Mouse (Mus musculus) gastrocnemius, postnatal 10 days (tissue): ENCODE data around the gene Polr1b. TPM values are rescaled to one million over a fixed set of nuclear protein-coding genes. Genes with fewer than 3 reads are reported as not detected.

Source experiments
- DNase-seq: peaks from one replicate; pipeline ENCODE4 v3.0.0; 2021; ENCODE audit warnings: mixed read lengths
- long read RNA-seq, 2 experiments: library from polyadenylated mRNA; stranded (forward); transcript quantifications; one replicate each; pipeline ENCODE4 v2.0.0; 2021
- total RNA-seq, 2 experiments: library from RNA; stranded (reverse); gene quantifications; 2 replicates each; pipeline ENCODE4 v1.2.3; 2021

Gene Polr1b
- total RNA-seq: 10 to 100 TPM; 10.4 to 15.1 TPM
- long read RNA-seq, experiment 1, transcript Polr1b-202 (15 exons, 3,998 nt): major isoform, 15 of 22 reads
- long read RNA-seq, experiment 1, partial matches to known transcripts: 2 of 22 reads
- long read RNA-seq, experiment 1, other reads (novel, unspliced or antisense): 5 of 22 reads
- long read RNA-seq, experiment 2, transcript Polr1b-202 (15 exons, 3,998 nt): major isoform, 13 of 19 reads
- long read RNA-seq, experiment 2, partial matches to known transcripts: 1 of 19 reads
- long read RNA-seq, experiment 2, other reads (novel, unspliced or antisense): 5 of 19 reads

DNA sequence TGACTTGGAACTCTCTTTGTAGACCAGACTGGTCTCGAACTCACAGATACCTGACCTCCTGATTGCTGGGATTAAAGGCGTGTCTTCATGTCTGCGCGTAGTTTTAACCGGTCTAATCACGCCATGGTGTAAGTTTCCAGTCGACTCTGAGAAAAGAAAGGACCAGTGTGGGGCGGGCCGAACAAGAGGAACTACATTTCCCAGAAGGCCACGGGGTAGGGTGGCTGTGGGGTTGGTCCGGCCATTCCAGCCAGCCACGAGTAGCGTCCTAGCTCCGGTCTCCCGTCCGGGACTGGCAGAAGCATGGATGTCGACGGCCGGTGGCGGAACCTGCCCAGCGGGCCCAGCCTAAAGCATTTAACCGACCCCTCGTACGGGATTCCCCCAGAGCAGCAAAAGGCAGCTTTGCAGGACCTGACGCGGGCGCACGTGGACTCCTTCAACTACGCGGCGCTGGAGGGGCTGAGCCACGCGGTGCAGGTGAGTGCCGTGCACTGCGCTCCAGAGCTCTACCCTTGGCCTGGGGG is at the start of gene Polr1b:
Polr1b (plus strand) TSS at position 212 of the 527 bp plus-strand sequence.
- peak; percentile 82 for DNase-seq

DNA sequence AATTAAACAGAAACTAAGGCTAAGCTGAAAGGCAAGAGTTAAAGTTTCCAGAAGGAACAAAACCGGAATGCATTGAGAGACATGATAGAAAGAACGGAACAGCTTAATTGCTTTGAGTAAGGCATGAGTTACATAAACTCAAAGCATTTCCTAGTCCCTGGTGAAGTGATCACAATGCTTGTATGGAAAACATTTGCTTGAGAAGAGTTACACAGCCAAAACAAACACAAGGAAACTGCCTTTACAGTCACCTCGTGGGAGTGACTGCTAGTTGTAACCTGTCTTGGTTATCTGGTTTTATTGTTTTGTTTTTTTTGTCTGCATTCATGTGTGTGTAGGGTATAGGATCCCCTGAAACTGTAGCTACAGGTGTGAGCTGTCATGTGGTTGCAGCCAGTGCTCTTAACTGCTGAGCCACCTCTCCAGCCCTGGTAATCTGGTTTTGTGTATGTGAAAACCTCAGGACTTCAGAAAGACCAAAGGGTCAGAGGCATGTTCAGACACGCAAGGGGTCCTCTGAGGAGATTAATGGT is 48.3 kb upstream of the Polr1b start:
- no peak for DNase-seq

DNA sequence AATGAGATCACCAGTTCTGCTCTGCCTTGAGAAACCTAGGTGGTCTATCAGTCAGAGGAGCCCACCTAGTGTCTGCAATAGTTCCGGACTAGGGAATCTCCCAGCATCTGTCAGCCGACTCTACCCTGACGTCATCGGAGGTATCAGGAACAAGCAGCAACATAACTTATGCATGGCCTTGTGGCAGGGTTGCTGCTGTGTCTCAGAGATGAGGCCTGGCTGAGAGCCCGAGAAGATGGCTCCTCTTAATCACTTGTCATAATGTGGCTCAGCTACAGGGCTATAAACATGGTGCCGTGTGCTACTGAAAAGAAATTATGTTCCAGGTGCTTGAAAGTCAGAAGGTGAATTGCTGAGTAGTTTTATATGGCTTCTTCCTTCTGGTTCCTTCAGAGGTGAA is 45.1 kb upstream of the Polr1b start:
- DNase-seq: no peak

DNA sequence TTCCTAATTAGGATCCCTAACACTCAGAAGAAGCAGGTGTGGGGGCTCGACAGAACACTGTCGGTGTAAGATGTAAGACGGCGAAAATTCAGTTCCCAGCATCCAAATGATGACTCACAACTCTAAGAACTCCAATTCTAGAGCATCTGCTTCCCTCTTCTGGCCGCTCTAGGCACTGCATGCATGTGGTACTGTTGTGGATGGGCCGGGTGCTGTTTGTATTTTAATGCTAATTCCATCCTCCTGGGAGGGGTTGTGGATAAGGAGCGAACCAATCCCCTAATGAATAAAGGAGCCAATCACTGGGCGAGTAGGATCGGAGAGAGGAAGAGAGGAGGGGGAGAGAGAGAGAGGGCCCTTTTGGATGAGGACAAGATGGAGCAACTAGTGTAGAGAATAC is 44.2 kb upstream of the Polr1b start:
- DNase-seq: peak; percentile 24

DNA sequence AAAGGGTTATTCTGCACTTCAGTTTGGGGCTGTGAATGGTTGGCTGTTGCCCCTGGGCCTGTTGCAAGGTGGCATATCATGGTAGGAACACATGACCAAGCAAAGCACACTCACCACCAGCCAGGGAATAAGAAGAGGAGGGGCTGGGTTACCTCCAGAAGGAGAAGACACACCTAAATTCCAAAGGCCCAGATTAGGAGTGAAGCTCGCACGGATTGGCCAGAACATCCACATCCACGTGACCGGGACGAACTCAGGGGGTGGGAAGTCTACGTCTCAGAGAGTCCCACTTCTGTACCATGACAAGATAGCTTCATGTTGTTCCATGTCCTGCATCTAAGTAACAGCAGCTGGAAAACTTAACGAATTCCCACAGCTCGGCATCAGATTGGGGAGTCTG is 43.5 kb upstream of the Polr1b start:
- DNase-seq: no peak

DNA sequence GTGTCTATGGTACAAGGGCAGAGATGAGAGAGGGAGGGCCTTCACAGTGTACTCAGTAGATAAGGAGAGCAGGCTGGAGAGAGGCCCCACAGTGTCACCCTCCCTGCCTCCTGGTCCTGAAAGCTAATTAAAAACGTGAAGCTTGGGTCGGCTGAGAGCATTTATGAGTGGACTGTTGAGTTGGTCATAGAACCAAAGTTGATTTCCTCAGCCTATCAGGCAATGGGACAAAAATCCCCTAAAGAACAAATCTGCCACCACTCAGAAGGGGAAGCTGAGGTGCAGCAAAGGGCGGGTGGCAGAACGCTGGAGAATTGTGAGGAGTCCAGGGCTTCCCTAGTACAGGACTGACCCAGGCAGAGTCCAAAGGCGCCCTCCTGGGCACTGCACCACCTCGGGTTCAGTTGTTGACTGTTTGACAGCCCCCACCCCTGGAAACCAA is 42.9 kb upstream of the Polr1b start:
- no peak for DNase-seq

DNA sequence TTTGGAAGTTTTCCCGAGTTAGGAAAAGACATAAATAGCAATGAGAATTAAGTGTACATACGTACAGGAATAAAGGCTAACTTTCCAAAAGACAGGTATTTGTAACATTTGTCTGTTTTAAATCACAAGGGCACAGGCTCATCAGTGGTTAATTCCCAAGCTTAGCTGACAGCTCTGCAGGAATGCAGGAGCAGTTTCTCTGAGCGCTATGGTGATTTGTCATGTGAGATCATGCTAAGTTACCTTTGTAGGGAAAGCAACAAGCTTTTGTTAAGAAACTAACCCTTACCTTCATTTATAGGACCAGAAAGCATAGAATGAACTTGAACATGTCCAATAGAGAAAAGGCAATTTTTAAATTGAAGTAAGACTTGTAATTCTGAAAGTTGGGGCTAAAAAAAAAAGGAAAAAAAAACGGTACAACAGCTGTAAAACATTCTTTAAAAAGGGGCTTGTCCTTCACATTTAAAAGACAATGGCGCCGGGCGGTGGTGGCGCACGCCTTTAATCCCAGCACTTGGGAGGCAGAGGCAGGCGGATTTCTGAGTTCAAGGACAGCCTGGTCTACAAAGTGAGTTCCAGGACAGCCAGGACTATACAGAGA is 39.2 kb upstream of the Polr1b start:
- DNase-seq: no peak

DNA sequence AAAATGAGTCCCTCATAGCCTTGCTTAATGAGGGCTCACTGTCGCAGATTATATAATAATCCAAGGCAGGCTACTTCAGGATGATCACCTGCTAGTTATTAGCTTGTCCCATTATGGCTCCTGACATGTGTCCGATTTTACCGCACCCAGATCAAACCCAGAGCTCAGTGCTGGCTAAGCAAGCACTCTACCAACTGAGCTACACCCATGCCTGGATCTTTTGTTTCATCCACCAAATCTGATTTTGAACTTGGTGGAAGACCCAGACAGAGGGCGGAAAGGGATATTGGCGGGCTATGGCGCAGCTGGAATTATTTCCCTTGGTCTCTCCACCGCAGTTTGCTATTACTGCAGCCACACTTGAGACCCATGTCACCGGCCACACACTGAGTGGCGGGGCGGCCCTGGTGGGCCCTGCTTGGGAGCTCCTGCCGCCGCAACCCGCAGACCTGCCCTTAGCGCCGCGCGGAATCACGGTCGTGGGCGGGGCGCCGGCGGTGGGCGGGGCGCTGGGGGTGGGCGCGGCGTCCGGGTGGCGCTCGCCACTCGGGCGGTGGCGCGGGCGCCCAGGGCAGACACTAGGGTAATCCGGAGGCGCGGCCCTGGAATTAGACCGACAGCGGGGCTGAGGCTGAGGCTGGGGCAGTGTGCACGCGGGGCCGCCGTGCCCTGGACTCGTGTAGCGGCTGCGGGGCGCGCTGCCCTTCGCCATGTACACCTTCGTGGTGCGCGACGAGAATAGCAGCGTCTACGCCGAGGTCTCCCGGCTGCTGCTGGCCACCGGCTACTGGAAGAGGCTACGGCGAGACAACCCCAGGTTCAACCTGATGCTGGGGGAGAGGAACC is 35.1 kb upstream of the Polr1b start, which contains the start of gene Ttl:
Ttl (plus strand) TSS at position 506 of the 846 bp plus-strand sequence.
- peak; percentile 82 for DNase-seq

DNA sequence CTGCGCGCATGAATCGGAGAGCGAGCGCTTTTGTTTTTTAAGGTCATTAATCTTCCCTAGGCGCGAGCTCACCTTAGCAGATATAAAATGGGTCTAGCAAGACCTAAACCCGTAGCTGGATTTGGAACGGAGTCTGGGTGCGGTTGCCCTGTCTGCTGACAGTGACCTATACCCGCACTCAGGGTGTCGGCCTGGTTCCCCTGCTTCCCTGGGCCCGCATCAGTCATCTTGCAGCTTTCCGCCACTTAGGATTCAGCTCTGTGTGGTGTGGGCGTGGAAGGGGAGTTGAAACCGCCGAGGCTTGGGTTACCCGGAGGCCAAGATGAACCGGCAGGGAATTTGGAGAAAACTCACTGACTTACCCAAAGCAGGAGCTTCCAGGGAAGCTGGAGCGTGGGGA is 34.5 kb upstream of the Polr1b start:
- DNase-seq: peak; percentile 41

DNA sequence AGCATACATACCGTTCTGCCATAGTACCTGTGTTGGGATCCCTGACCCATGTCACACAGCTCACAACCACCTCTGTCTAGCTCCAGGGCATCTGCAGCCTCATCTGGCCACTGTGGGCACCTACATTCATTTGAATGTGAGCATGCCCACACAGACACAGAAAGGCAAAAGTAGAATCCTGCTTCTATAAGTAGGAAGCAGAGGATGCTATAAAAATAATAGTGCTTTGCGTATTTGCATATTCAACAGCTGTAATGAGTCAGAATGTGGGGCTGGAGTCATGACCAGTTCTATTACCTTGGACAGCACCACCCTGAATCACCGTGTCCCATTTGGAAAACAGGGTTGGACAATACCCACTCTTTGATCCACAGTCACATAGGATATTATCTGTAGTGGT is 30.5 kb upstream of the Polr1b start:
- DNase-seq: no peak

DNA sequence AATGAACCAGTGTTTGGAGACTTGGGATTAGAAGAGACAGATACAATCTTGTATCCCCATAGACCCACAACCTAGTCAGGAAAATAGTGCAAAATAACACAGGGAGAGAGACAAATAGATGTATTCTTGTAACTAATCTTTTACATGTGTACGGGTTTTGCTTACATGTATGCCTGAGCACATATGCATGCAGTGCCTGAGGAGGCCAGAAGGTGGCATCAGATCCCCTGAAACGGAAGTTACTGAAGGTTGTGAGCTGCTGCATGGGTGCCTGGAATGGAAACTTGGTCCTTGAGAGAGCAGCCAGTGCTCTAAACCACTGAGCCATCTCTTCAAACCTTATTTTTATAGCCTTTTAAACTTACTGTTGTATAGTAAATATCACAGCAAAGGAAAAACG is 22.5 kb upstream of the Polr1b start:
- DNase-seq: no peak

DNA sequence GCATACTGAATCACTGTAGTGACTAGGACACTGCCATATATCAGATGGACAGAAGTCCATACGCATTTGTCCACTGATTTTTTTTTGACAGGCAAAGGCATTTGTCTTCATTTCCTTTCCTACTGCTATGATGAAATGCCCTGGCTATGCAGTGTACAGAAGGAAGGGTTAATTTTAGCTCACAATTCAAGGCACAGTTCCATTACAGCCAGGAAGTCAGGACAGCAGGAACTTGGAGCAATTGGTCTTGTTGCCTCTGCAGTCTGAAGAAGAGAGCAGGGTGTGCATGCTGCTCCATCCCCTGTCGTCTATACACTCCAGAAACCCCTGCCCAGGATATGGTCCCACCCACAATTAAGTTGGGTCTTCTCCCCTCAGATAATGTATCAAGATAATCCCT is 21.6 kb upstream of the Polr1b start:
- DNase-seq: no peak

DNA sequence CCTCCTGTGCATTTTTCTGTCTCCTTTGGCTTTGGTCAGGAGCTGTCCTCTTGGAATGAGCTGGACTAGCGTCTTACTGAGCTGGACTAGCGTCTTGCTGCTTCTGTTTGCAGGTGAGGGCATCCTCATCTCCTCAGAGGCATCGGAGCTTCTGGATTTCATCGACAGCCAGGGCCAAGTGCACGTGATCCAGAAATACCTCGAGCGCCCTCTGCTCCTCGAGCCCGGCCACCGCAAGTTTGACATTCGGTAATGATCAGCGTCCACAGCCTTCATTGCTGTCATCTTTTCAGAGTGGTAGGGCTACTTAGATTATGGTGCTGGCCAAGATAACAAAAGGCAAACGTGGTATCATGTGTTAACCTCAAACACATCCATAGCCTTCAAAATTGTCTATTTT is 19.7 kb upstream of the Polr1b start:
- no peak for DNase-seq

DNA sequence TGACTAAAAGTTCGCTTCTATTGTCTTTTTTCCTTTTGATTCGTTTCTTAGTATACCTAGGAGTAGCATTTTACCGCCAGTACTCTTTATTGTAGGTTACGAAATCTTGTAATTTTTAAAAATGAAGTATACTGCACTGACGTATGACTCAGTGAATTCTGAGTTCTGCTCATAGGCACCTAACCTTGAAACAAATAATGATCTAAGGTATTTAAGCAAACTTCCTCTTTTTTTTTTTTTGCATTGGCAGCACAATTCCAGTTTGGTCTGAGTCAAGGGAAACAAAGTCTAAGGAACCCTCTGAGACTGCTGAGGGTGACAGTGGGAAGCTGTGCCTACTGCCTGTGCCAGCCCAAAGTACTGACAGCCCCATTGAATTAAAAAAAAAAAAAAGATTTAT is 17.3 kb upstream of the Polr1b start:
- DNase-seq: no peak

DNA sequence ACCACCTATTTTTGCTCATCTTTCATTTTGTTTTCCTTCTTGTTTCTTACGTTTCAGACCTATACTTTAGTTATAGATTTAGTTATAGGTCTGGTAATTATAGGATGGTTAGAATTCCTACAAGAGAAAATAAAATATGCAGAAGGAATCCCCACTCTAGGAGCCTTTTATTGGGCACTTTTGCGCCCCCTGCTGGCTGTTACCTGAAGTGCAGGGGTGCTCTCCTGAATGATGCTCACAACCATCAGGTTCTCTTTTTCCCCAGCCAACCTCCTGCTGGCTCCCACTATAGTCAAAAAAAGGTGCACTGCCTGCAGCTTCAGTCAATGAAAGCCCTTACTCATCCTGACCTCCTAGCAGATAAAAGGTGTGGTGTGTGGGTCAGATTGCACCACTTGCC is 15.8 kb upstream of the Polr1b start:
- peak; percentile 36 for DNase-seq

DNA sequence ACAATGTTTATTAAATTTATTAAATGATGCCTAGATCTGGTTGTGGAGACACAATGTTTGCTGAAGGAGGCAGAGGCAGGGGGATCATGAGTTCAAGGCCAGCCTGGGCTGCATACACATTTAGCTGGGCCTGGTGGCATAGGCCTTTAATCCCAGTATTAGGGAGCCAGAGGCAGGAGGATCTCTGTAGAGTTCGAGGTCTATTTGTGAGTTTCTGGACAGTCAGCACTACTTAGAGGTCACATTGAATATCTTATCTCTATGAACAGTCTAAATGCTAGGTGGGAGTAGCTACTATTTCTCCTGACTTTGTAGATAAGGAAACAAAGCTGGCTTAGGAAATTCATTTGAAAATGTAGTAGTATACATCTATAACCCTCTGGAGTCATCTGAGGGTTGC is 13.3 kb upstream of the Polr1b start:
- no peak for DNase-seq

DNA sequence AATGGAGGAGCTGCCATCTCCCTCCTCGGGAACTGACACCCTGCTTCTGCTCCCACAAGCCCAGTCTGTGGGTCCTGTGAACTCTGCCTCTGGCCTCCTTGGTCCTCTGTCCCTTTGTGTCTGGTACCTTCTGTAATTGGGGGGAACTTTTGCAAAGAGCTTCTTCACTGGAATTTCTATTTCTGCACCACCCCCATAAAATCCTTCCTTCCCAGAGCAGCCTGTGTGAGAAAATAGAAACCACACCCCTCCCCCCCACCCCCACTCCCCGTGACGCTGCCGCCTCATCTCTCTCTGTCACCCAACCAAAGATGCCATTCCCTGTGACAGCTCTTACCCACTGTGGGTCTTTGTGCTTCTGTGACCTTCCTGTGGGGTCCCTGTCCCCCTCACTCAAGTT is 10.4 kb upstream of the Polr1b start:
- DNase-seq: no peak

DNA sequence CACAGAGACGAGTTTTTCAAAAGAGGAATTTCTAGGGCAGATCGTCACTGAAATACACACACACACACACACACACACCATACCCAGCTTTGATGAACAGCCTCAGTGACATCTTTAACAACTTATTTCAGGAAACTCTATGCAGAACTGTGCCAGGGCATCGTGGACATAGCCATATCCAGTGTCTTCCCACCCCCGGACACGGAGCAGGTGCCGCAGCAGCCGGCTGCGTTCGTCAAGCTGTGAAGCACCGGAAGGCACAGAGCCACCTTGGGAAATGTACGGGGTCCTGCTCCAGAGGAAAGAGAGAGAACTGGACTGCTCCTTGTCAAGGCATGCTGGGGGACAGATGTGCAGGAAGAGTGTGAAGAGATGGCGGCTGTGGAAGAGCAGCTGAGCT is 8.0 kb upstream of the Polr1b start:
- no peak for DNase-seq

DNA sequence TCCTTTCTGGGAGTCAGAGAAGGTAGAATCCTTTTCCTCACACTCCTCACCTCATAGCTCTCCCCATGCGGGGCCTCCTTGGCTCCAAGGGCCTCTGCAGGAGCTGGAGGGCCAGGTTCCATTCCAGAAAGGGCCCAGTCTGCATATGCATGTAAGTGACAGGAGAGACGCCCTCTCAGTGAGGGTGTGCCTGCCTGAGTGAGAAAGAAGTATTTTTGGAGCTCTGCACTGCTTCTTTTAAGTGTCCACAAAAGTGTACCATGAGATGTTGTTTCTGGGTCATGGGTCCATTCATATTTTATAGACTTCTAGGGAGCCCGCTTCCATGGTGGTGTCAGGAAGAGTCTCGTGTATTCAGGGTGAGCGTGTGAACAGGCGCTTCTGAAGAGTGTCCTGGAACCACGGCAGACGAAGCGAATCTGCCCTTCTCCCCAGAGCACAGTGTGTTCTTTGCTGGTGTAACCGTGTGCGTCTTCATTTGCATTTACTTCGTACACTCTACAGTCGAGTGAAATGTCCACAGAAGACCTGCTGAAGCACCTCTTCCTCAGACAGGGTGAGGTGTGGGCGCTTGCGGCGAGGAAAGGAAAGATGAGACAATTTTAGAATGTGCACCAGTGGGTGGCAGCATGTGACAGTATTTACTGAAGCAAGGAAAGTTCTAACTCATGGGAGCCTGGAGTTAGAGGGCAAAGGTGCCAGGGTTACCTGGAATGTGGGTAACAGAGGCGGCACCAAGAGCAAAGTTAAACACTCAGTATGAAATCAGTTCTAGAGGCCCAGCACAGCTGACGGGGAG is 6.7 kb upstream of the Polr1b start:
- DNase-seq: no peak

DNA sequence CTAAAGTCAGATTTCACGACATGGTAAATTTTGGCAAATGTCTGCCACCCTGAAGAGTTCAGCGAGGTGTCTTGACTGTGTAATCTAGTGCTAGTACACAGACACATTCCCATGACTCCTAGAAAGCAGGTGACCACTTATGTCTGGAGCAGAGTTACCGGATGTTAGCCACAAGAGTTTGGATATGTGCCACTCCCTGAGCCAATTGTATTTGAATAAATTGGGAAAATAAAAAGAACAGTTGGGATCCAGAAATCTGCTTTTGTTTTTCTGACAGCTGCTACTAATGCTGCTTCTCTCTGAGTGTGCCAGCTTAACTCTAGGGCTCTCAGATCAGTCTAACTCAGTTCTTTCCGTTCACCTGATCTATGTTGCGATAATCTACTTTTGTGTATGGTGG is 12.1 kb downstream of the Polr1b start:
- DNase-seq: no peak

DNA sequence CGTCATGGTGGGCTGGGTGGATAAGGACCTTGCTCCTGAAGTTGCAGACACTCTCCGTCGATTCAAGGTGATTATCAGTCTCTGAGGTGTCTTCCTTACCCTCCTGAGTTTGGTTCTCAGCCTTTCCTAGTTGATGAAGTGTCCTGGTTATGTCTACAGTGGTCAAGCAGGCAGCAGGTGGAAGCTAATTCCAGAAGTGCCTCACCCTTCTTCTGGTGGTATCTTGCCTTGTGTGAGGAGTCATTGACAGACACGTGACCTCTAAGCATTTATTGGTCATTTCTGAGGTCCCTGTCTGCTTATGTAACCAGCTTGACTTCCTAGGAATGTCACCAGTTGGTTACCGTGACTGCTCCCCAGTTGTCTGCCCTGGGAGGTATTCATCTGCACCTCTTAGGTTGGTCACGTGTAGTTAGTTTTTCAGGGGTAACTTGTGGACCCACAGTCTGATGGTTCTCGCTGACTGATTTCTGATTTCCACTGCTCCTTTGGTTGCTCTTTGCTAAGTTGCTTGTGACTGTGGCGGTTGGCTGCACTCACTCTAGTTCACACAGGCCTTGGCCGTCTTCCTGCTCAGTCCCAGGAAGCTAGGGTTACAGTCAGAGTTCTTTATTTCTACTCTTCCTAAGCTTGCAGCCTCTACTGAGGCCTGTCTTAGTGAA is 15.0 kb downstream of the Polr1b start:
- no peak for DNase-seq
